Mouse (Mus musculus) ES-Bruce4 (cell line): ENCODE measurements around the gene Vmn2r89. TPM values are rescaled to one million over a fixed set of nuclear protein-coding genes. Genes with fewer than 3 reads are reported as not detected.

Experiments used
- H3K27ac ChIP-seq: 2 replicates; pipeline ENCODE4 v1.5.1; 2012; ENCODE audit warnings: low read length, inconsistent platforms; ENCODE audit not compliant: insufficient read depth
- H3K27me3 ChIP-seq: 2 replicates; pipeline ENCODE4 v1.6.1; 2012; ENCODE audit warnings: mild to moderate bottlenecking, low read length, inconsistent platforms; ENCODE audit not compliant: control insufficient read depth, poor library complexity, insufficient read depth, severe bottlenecking
- H3K36me3 ChIP-seq: 2 replicates; pipeline ENCODE4 v1.6.1; 2012; ENCODE audit warnings: inconsistent platforms, mild to moderate bottlenecking, low read length, moderate library complexity; ENCODE audit not compliant: control insufficient read depth, poor library complexity, insufficient read depth, severe bottlenecking
- H3K4me1 ChIP-seq: one replicate; pipeline ENCODE4 v1.8.1; 2011; ENCODE audit warnings: low read length; ENCODE audit not compliant: control insufficient read depth, insufficient read depth
- H3K4me3 ChIP-seq: 2 replicates; pipeline ENCODE4 v1.5.1; 2011; ENCODE audit warnings: low read depth, mild to moderate bottlenecking, low read length
- H3K9ac ChIP-seq: 2 replicates; pipeline ENCODE4 v1.6.1; 2012; ENCODE audit warnings: low read depth, mild to moderate bottlenecking, inconsistent platforms; ENCODE audit not compliant: poor library complexity, severe bottlenecking
- H3K9me3 ChIP-seq: replicated peaks from 2 replicates; pipeline ENCODE4 v1.6.1; 2012; ENCODE audit warnings: mild to moderate bottlenecking, low read length, inconsistent platforms; ENCODE audit not compliant: control insufficient read depth, poor library complexity, insufficient read depth, severe bottlenecking
- CTCF ChIP-seq: IDR thresholded peaks from one replicate; pipeline ENCODE4 v1.8.1; 2011; ENCODE audit warnings: low read depth, low read length
- EP300 ChIP-seq: IDR thresholded peaks from 2 replicates; pipeline ENCODE4 v1.6.1; 2011; ENCODE audit warnings: low read depth, low read length; ENCODE audit not compliant: insufficient read depth
- POLR2A ChIP-seq: IDR thresholded peaks from one replicate; pipeline ENCODE4 v1.8.1; 2011; ENCODE audit warnings: low read length; ENCODE audit not compliant: insufficient read depth
- polyA plus RNA-seq: library from polyadenylated mRNA; stranded (reverse); fragments of >200 nt; gene quantifications from 2 replicates; pipeline ENCODE4 v1.2.4, GENCODE M21; 2011; ENCODE audit warnings: low read depth; ENCODE audit not compliant: missing spikeins, insufficient read depth, insufficient read length

Vmn2r89 gene
- polyA plus RNA-seq, 1 experiment, result 0.12 TPM

DNA sequence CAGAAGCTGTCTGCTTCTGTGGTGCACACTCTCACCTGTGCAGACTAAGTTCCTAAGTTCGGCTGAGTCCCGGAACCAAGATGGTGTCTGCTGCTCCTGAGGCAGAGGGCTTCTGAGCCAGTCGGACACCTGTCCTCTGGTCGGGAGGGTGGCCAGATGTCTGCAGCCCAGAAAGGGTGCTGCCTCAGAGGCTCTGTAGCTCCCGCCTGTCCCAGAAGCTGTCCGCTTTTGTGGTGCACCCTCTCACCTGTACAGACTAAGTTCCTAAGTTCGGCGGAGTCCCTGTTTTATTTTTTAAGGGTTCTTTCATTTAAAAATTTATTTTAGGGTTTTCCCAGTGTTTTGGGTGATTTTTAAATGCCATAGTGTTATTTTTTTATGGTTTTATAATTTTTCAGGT lies 55.8 kb downstream of the Vmn2r89 start:
- H3K9me3 ChIP-seq, result no peaks in the 10 kb centered on the region
- no peaks in the 10 kb centered on the region for H3K4me1 ChIP-seq
- TF ChIP-seq POLR2A, result no peak
- no peak for TF ChIP-seq EP300
- TF ChIP-seq CTCF, result no peak
- H3K27me3 ChIP-seq, result no peaks in the 10 kb centered on the region
- H3K27ac ChIP-seq, result no peak overlapping the region
- H3K4me3 ChIP-seq, result peak overlapping the region; percentile 1; the same call in 1 of the 2 replicates
- no peak overlapping the region for H3K9ac ChIP-seq
- no peaks in the 10 kb centered on the region for H3K36me3 ChIP-seq

Other genes starting within 250 kb of the Vmn2r89 start
- gene Ear14, start 248.5 kb upstream of the Vmn2r89 start, polyA plus RNA-seq, result not detected in 2 replicates
- not detected in 2 replicates for gene Rnase2a, start 195.7 kb upstream of the Vmn2r89 start, polyA plus RNA-seq
- gene Gm7247, start 90.1 kb upstream of the Vmn2r89 start, polyA plus RNA-seq, result not detected in 2 replicates
- not detected in 2 replicates for gene Vmn2r88, start 41.0 kb upstream of the Vmn2r89 start, polyA plus RNA-seq
- gene Gm5622, start 100.9 kb downstream of the Vmn2r89 start, polyA plus RNA-seq, result not detected in 2 replicates
- not detected in 2 replicates for gene Gm17175, start 122.2 kb downstream of the Vmn2r89 start, polyA plus RNA-seq
- gene Gm17174, start 140.3 kb downstream of the Vmn2r89 start, polyA plus RNA-seq, result not detected in 2 replicates
- gene Gm17078, start 159.5 kb downstream of the Vmn2r89 start, polyA plus RNA-seq, result not detected in 2 replicates
- not detected in 2 replicates for gene Gm4181, start 183.8 kb downstream of the Vmn2r89 start, polyA plus RNA-seq
- gene Gm17079, start 243.6 kb downstream of the Vmn2r89 start, polyA plus RNA-seq, result not detected in 2 replicates